Mouse (Mus musculus): ENCODE results near the gene Cdca7.

Cdca7 gene

DNA sequence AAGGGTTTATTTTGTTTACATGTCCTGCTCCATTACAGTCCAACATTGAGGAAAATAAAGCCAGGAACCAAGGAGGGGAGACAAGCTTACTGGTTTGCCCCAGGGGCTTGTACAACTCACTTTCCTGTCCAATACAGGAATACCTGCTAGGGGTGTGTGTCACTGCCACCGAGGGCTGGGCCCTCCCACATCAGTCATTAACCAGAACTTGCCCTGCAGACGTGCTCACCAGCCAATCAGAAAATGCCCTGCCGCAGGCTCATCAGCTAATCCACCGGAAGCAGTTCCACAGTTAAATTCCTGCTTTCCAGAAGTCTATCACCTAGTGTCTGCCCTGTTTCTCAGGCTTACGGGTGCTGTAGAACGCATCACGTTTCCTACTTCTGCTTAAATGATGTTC, 15.7 kb downstream of the Cdca7 start:
- no peak for ATAC-seq (ENCODE audit: low TSS enrichment)

- no peak for ATAC-seq (ENCODE audit: low TSS enrichment)
These were observed 17.1 kb downstream of the Cdca7 start for GRCm38 (mm10) chr2:72493039-72493438.

GRCm38 (mm10) chr2:72499074-72499721, 23.2 kb downstream of the Cdca7 start:
- ATAC-seq (ENCODE audit: low TSS enrichment) = no peak

DNA sequence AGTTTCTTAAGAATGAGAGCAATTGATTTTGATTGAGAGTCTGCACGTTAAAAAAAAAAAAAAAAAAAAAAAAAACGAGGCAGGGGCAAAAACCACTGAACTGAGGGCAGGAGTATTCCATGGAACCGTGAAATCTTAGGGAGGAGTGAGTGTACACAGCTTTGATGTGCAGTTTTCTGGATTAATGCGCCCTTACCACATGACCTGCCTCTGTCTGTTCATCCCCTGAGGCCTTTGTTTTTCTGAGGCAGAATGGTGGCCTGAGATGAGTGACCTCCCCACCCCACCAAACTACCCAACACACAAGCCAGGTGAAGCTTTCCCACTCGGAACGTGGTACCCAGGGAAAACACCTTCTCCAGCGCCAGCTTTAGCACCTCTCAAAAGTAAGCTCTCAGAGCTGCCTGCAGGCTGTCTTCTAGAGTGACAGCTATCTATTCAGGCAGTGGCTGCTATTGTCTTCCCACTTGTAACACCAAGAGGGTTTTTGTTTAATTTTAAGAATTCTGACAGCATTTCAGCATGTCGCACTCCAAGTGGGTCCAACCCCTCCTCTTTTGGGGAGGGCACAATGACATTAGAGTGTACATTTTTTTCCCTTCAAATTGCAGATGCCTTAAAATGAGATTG, 23.9 kb downstream of the Cdca7 start:
- ATAC-seq (ENCODE audit: low TSS enrichment) = no peak

- peak; percentile 52; the same call in 1 of the 2 replicates for ATAC-seq (ENCODE audit: low TSS enrichment)
These were observed 26.3 kb downstream of the Cdca7 start for GRCm38 (mm10) chr2:72502041-72502813.

GRCm38 (mm10) chr2:72503646-72504045, 27.7 kb downstream of the Cdca7 start:
- no peak for ATAC-seq (ENCODE audit: low TSS enrichment)

DNA sequence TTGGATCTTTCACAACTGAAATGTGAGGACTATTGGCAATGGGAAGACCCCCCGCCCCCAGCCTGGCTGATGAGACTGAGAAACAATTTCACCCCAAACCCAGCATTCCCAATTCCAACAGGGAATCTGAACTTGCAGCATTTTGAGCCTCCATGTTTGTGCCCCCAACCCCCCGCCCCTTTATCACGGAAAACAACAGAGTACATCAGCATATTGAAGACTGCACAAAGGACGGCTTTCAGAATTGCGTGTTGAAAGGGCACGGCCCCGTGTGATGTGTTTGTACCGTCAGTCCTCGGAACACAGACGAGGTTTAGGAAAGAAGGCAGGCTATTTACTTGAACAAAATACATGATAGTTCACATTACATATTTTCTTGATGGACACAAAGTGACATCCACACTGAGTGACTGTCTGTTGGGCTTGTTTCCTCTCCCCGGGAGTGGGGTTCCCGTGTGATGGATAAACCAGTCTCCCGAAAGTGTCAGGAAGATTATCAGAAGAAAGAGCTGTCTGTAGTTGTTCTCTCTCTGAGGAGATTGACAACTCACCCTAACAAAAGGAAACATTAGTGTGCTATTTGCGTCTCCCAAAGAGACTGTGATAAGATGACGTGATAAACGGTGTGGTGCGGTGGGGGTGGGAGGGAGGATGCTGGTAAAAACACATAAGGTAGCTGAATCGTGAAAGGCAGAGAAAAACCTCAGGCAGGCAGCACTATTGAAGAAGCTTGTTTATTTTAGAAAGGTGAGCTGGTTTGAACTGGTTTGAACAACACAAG, 32.1 kb downstream of the Cdca7 start:
- ATAC-seq (ENCODE audit: low TSS enrichment) = no peak

DNA sequence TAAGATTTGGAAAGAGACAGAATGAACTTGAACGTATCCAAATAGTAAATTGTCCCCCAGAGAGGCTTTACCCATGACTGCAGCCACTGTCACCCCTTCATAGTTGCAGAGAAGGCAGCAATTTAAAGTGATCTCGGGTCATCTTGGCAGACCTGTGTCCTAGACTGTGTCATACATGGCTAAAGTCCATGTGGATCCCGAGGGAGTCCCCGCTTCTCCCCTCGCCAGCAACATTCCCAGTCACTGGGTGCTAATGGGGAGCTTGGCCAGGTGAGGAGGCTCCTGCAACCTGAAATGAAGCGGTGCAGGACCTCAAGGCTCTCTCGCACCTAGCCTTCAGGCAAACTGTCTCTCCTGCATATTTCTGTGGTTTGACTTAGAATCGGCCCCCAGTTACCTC, 32.9 kb downstream of the Cdca7 start:
- no peak for ATAC-seq (ENCODE audit: low TSS enrichment)

DNA sequence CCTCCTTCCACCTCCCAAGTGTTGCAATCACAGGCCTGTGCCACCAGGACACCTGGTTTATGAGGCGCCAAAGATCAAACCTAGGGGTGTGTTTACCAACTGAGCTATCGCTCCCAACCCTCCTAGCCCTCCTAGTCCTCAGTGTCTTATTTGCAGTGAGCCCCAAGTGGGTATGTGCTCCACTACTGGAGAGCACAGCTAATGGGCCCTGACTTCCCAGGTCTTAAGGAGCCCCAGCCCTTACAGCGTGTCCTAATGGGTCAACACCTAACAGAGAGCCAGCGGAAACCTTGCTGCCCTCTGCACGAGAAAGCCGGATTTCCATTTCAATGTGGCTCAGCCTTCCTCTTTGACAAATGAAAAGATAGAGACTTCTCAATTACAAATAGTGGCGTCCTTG, 39.6 kb downstream of the Cdca7 start:
- ATAC-seq (ENCODE audit: low TSS enrichment) = no peak

DNA sequence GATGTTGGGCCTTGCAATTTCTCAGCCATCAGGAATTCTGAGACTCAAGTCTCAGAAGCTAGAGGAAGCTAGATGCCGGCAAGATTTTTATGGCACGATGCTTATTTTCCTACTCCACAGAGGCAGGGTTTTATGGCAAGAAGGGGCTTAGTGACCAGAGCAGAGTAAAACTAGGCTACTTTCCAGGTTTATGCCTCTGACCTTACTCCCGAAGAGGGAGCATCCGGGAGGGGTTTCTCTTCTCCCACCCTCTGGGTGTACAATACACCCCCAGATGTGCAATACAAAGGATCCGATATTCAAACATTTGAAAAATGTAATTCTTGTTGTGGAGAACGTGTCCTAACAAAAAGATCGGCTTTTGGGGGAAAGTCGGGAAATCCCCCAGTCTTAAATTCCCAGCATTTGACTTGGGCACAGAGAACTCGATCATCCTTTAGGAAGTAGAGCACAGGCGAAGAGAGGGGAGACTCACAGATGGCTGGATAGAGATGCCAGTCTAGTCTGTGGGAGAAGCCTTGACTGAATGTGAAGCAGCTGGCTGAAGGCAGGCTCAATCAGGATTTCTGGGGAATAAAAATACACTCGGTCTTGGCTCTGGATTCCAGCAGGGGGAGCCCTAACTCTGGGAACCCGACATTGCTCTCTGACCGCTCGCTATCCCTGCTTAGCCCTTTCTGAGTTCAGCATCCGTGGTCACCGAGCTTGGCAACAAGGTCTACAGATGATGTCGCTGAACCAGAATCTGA, 40.2 kb downstream of the Cdca7 start:
- ATAC-seq (ENCODE audit: low TSS enrichment) = peak; percentile 99

GRCm38 (mm10) chr2:72516720-72517089, 40.7 kb downstream of the Cdca7 start:
- no peak; the same call in 1 of the 2 replicates for ATAC-seq (ENCODE audit: low TSS enrichment)

DNA sequence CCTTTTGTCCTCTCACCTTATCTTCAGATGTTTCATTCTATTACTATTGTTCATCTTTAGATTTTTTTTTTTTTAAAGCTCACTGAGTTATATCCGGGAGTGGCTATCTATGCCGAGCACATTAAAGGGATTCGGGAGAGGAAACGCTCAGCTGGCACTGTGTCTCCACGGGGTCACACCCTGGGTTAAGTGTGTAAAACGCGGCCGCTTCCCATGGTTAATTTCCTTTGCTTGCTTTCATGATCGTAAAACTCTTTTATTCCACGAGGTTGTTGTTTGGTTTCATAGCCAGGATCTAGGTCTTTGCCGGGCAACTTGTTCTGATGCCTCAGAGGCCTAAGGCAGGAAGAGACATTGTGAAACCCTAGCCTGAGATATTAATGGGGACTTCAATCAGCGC, 48.1 kb downstream of the Cdca7 start:
- no peak for ATAC-seq (ENCODE audit: low TSS enrichment)

DNA sequence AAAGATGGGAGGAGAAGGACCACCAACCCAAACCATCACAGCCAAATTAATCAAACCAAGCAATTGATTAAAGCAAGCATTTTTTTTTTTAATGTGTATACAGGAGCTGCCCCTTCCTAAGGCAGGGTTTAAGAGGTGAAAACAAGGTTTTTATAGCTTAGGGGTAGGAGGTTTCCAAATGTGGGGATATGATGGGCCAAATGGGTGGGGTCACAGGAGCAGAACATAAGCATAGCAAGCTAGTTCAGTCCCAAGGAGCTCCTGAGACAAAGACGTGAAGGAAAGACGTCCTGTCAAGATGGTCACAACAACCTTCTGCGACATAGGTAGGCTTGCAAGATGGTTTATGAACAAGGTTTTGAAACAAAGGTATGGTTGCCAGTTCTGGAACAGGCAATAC, 49.6 kb downstream of the Cdca7 start:
- ATAC-seq (ENCODE audit: low TSS enrichment) = no peak

DNA sequence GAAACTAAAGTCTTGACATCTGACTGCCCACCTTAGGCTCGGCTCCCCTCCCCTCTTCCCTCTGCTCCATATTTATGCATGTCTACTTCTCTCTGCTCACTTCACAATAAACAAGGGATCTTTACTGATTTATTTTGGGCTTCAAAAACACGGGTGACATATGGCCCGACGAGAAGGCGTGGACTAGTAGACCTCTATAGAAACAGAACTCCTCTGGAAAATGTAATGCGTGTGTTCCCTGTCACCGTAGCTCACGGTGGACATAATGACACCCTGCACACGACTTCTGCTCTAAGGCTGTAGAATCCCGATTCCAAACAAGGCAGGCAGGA, 53.0 kb downstream of the Cdca7 start:
- no peak for ATAC-seq (ENCODE audit: low TSS enrichment)

- ATAC-seq (ENCODE audit: low TSS enrichment) = peak; percentile 84
These were observed 53.7 kb downstream of the Cdca7 start for GRCm38 (mm10) chr2:72529358-72530319.

DNA sequence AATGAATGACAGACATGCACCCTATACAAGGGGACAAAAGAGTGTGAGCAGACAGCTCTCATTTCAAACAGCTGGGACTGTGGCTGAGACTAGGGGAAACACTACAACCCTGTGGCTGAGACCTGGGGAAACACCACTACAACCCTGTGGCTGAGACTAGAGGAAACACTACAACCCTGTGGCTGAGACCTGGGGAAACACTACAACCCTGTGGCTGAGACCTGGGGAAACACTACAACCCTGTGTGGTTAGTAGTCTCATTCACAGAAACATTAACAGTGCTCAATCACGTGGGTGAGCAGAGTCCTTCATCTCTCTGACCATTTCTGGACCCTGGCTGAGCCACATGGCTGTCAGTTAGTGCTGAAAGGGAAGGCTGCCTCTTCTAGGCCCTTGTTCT, 59.9 kb downstream of the Cdca7 start:
- no peak for ATAC-seq (ENCODE audit: low TSS enrichment)
